Mouse (Mus musculus) lung, embryonic 14.5 days (tissue): ENCODE measurements around the gene Tex33. TPM values are rescaled to one million over a fixed set of nuclear protein-coding genes. Genes with fewer than 3 reads are reported as not detected.

Experiments used
- ATAC-seq: fragments of 200-750 bp; cut with Nextera tagmentation; 2 replicates; pipeline ENCODE4 v1.8.0; 2017; ENCODE audit warnings: mild to moderate bottlenecking, moderate TSS enrichment, moderate library complexity; ENCODE audit not compliant: insufficient read depth
- DNase-seq: peaks from one replicate; pipeline ENCODE4 v3.0.0-alpha.2; 2015
- H3K27ac ChIP-seq: fragments of 300-500 bp; sonication (generic); 2 replicates; pipeline ENCODE4 v1.5.1; 2014; ENCODE audit warnings: low read depth, mild to moderate bottlenecking, moderate library complexity
- H3K27me3 ChIP-seq: fragments of 300-500 bp; sonication (generic); 2 replicates; pipeline ENCODE4 v1.6.1; 2014; ENCODE audit warnings: low read length, control low read depth; ENCODE audit not compliant: insufficient read depth
- H3K36me3 ChIP-seq: fragments of 300-500 bp; sonication (generic); 2 replicates; pipeline ENCODE4 v1.6.1; 2014; ENCODE audit warnings: control low read depth; ENCODE audit not compliant: insufficient read depth
- H3K4me1 ChIP-seq: fragments of 300-500 bp; sonication (generic); 2 replicates; pipeline ENCODE4 v1.6.1; 2014; ENCODE audit warnings: antibody characterized with exemption, control low read depth; ENCODE audit not compliant: insufficient read depth
- H3K4me2 ChIP-seq: fragments of 300-500 bp; sonication (generic); 2 replicates; pipeline ENCODE4 v1.6.1; 2014; ENCODE audit warnings: mild to moderate bottlenecking
- H3K4me3 ChIP-seq: fragments of 300-500 bp; sonication (generic); 2 replicates; pipeline ENCODE4 v1.5.1; 2014; ENCODE audit warnings: low read depth, low read length
- H3K9ac ChIP-seq: fragments of 300-500 bp; sonication (generic); 2 replicates; pipeline ENCODE4 v1.6.1; 2014
- H3K9me3 ChIP-seq: fragments of 300-500 bp; sonication (generic); 2 replicates; pipeline ENCODE4 v1.6.1; 2016; ENCODE audit warnings: low read depth, low read length, control low read depth
- CTCF ChIP-seq: IDR thresholded peaks from 2 replicates; pipeline ENCODE4 v1.5.1; 2016; ENCODE audit warnings: antibody characterized with exemption, low read depth
- WGBS: fragments of 180-500 bp; shearing (Covaris S2); extraction: QIAGEN DNeasy Blood & Tissue Kit; methylation state at CpG from one replicate; pipeline ENCODE4 v1.1.7; 2014; 5-methylcytosine and 5-hydroxymethylcytosine counted together
- polyA plus RNA-seq: library from polyadenylated mRNA; unstranded; fragments of >200 nt; fragmentation: Nextera tagmentation; extraction: Ambion mirVana; gene quantifications from 2 replicates; pipeline ENCODE4 v1.2.1, GENCODE M21; 2014

Tex33 gene
- polyA plus RNA-seq, 1 experiment from 2014 or later = not detected

GRCm38 (mm10) chr15:78414157-78414556, 18.4 kb upstream of the Tex33 start:
- no peak for DNase-seq
- no peak overlapping the region for H3K9ac ChIP-seq
- no peak for ATAC-seq
- peaks cover 13% of the 10 kb centered on the region; the same call in 1 of the 2 replicates for H3K36me3 ChIP-seq
- no peak overlapping the region for H3K4me2 ChIP-seq
- no peak overlapping the region for H3K27ac ChIP-seq
- no peak overlapping the region for H3K4me3 ChIP-seq
- H3K27me3 ChIP-seq = peaks cover 18% of the 10 kb centered on the region
- WGBS = 85% methylated on average over 8 of the region's 8 CpGs
- no peak for TF ChIP-seq CTCF
- H3K4me1 ChIP-seq = peaks cover 13% of the 10 kb centered on the region
- no peaks in the 10 kb centered on the region for H3K9me3 ChIP-seq

- Histone ChIP-seq H3K27me3 (peaks cover 23% of the 10 kb centered on the region), H3K4me2 (no peak overlapping the region), H3K27ac (no peak overlapping the region), H3K36me3 (peaks cover 13% of the 10 kb centered on the region; the same call in 1 of the 2 replicates), H3K9me3 (no peaks in the 10 kb centered on the region), H3K4me3 (no peak overlapping the region), H3K9ac (no peak overlapping the region), H3K4me1 (peaks cover 13% of the 10 kb centered on the region)
- DNase-seq = no peak
- ATAC-seq = no peak
- TF ChIP-seq CTCF = no peak
- 53% methylated on average over 1 of the region's 1 CpGs for WGBS
Measured at GRCm38 (mm10) chr15:78413719-78414117, 18.0 kb upstream of the Tex33 start.

- H3K27ac ChIP-seq = no peak overlapping the region
- peaks cover 13% of the 10 kb centered on the region for H3K4me1 ChIP-seq
- 80% methylated on average over 14 of the region's 14 CpGs for WGBS
- H3K9ac ChIP-seq = no peak overlapping the region
- no peaks in the 10 kb centered on the region for H3K9me3 ChIP-seq
- no peak overlapping the region for H3K4me2 ChIP-seq
- no peak for TF ChIP-seq CTCF
- H3K27me3 ChIP-seq = peaks cover 25% of the 10 kb centered on the region
- peak; percentile 23; the same call in 1 of the 2 replicates for ATAC-seq
- no peak for DNase-seq
- H3K4me3 ChIP-seq = no peak overlapping the region
- peaks cover 13% of the 10 kb centered on the region; the same call in 1 of the 2 replicates for H3K36me3 ChIP-seq
Measured at GRCm38 (mm10) chr15:78413083-78413718, 17.5 kb upstream of the Tex33 start.

GRCm38 (mm10) chr15:78409570-78410052, 13.9 kb upstream of the Tex33 start:
- Histone ChIP-seq H3K4me1 (peaks cover 19% of the 10 kb centered on the region), H3K4me2 (peak overlapping the region; percentile 57), H3K27ac (no peak overlapping the region), H3K27me3 (peaks cover 25% of the 10 kb centered on the region), H3K4me3 (peak overlapping the region; percentile 29), H3K9me3 (no peaks in the 10 kb centered on the region), H3K9ac (peak overlapping the region; percentile 40; the same call in 1 of the 2 replicates), H3K36me3 (peaks cover 13% of the 10 kb centered on the region; the same call in 1 of the 2 replicates)
- DNase-seq (no peak), ATAC-seq (no peak)
- TF ChIP-seq CTCF = no peak
- 23% methylated on average over 12 of the region's 12 CpGs for WGBS

GRCm38 (mm10) chr15:78406293-78406934, 10.7 kb upstream of the Tex33 start, which contains the start of gene Mpst:
Gene Mpst (plus strand): TSS chr15:78406416.
- DNase-seq = peak; percentile 92
- H3K27me3 ChIP-seq = peaks cover 25% of the 10 kb centered on the region
- under 1% methylated on average over 40 of the region's 40 CpGs for WGBS
- peaks cover 5% of the 10 kb centered on the region; the same call in 1 of the 2 replicates for H3K36me3 ChIP-seq
- TF ChIP-seq CTCF = no peak
- peak within 1 kb of the TSS; percentile 59 for H3K9ac ChIP-seq
- ATAC-seq = peak; percentile 80
- H3K4me3 ChIP-seq = peak within 1 kb of the TSS; percentile 48
- H3K9me3 ChIP-seq = no peaks in the 10 kb centered on the region
- H3K4me1 ChIP-seq = peaks cover 41% of the 10 kb centered on the region
- peak within 1 kb of the TSS; percentile 98 for H3K27ac ChIP-seq
- H3K4me2 ChIP-seq = peak within 1 kb of the TSS; percentile 93

GRCm38 (mm10) chr15:78405517-78406211, 10.0 kb upstream of the Tex33 start, which contains the start of gene Tst:
Gene Tst (minus strand): TSS chr15:78405907.
- H3K4me2 ChIP-seq = peak within 1 kb of the TSS; percentile 93
- peak within 1 kb of the TSS; percentile 59 for H3K9ac ChIP-seq
- no peaks in the 10 kb centered on the region for H3K9me3 ChIP-seq
- H3K27ac ChIP-seq = peak within 1 kb of the TSS; percentile 98
- H3K27me3 ChIP-seq = peaks cover 22% of the 10 kb centered on the region
- DNase-seq (peak; percentile 96), ATAC-seq (peak; percentile 83)
- H3K4me3 ChIP-seq = peak within 1 kb of the TSS; percentile 48
- TF ChIP-seq CTCF = no peak
- H3K4me1 ChIP-seq = peaks cover 43% of the 10 kb centered on the region
- peaks cover 2% of the 10 kb centered on the region; the same call in 1 of the 2 replicates for H3K36me3 ChIP-seq
- WGBS = 1% methylated on average over 34 of the region's 34 CpGs
